Mouse (Mus musculus) frontal cortex, postnatal 25 days (tissue): ENCODE results near the gene Ndufa11.
A peak's percentile ranks its signal among the peaks of the same experiment; 100 is the strongest.

ENCODE experiments used
- DNase-seq, 2 experiments: peaks; one replicate each; pipeline ENCODE4 v3.0.0; 2022; ENCODE audit warnings: low spot score in 2 of 2

The Ndufa11 gene

DNA sequence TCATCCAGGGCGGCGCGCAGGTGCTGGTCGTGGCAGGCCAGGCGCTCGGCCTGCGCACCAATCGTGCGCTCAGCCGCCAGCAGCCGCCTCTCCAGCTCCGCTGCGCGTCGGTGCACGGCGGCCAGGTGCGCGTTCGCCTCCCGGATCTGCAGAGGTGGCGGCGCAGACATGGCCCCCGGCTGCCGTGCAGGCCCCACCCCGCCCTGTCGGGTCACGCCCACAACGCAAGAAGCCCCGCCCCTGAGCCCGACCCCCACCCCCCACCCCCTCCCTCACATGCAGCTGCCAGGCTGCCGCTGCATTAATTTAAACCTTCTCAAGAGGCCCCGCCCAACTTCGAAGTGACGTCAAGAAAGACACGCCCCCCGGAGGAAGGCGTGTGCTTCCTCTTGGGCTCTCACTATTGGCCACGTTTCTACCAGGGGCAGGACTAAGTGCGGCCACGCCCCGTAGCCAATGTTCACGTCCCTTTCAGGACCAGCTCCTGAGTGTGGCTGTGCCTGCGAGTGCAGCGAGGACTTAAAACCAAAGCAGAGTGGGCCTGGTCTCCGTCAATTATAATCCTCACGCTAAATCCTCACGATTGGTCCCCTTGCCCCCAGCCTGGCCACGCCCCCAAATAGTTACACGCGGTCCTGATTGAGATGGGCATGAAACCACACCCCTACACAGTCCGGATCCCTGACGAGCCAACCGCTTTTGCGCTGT, 758 bp upstream of the Ndufa11 start:
- DNase-seq = peak; percentile 93 to 95

DNA sequence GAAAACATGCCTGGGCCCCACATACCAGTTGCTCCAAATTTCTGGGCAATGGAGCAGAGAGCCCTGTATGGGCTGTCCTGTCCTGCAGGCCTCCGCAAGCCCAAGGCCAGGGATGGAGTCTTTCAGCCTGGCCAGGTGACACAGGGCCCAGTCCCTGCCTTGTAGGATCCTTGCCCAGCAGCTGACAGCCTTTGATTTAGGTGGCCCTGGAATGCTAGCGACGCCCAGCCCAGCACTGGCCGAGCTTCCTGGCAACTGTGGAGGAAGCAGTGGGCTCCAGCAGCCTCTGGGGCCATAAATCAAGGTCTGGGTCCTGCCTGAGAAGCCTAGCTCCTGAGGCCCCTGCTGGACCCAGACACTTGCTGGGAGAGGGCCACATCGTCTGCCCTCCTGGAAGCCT, 4.9 kb downstream of the Ndufa11 start:
- no peak for DNase-seq

DNA sequence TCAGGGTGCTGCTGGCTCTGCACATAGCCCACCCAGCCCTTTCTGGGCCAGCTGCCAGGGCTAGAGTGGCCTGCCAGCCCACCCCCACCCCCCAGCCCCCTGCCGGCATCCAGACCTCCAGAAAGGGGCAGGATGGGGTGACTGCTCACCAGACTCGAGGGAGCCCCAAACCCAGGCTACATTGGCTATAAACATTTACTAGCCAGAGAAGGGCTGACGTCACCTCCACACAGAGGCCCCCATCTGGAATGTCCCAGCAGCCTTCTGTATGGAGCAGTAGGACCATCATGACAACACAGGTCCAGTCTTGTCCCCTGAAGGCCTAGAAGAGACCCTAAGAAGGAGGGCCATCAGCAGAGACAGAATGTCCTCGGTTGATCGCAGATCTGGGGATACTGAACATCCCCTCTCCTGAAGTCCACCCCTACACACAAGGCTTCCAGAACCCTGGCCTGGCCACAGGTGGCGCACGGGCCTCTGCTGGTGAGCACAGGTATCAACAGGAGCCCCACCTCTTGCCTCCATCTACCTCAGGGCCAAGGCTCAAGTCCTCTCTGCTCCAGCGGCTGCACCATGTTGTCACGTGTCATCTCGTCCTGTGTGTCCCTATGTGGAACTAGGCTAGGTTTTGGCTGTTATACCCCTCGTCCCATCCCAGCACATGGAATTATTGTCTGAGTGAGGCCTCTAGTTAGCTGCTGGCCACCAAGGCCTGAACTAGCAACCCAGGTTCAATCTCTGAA, 6.0 kb downstream of the Ndufa11 start:
- no peak for DNase-seq

DNA sequence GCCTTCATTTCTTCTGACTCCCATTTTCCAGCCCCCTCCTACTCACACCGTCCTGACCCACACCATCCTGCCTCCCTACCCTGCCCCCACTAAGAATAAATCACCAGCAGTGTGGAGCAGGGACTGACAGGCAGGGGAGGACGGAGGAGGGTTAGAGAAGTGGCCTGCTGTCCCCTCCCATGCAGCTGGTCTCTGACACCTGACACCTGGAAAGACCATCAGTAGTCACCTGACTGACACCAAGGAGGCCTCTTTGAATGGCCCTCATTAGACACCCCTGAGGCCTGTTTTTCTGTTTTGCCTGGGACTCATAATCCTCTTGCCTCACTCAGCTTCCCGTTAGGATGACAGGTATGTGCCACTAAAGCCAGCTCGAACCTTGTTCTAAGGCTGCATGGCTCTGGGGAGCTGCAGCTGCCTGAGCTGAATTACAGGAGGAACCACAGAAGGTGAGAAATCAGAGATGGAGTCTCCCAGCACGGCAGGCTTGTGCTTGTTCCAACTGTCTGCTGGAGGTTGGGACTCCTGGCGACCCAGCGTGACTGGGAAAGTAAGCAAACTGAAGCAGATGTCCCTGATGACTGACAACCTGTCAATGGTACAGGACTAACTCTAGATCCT, 9.6 kb downstream of the Ndufa11 start:
- no peak for DNase-seq

DNA sequence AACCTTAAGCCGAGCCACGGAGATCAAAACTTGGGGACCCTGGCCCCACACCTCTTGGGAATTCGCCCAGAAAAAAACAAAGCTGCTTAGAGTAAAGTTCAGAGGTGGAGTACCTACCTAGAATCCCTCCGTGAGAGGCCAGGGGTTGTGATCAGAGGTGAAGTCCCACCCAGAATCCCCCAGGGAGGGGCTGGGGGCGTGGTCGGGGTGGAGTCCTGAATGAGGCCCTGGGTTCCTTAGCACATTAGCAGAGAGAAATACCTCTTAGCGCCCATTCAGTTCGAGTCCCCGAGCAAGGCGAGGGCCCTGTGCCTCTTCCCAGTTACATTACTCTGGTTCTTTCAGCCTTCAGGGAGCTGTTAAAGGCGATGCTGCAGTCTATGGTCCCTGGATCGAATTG, 10.1 kb downstream of the Ndufa11 start:
- no peak for DNase-seq

DNA sequence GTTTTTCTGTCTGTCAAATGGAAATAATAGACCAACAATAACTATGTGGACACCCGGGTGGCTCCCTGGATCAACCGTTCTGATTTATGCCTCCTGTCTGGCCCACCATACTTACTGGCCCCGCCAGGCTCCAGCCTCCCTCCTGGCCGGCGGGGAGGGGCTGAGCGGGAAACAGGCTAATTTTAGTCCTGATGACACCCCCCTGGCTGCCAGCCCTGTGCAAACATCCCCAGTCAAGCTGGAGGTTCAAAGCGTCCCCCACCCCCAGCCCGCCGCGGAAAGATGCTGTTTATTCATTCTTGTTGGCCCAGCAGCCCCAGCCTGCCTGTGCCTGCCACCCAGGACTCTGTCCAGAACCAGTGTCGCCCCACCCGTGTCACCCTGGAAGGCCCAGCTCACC, 10.6 kb downstream of the Ndufa11 start:
- DNase-seq = no peak

DNA sequence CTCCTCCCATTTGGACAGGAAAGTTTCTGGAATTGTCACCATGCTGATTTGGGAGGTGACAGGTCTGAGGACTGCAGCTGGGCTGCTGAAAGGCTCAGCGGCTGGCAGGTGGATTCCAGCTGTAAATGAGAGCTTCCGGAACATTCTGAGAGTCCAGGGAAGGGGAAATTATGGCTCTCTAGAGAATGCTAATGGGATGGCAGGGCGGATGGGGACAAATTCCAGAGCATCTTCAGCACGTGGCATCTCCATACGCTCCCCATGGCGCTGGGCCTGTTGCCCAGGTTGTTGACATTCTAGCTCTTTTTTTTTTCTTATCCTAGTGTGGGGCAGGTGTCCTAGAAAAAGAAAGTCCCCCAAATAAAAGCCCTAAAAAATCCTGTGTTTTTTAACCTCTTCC, 11.6 kb downstream of the Ndufa11 start:
- no peak for DNase-seq

DNA sequence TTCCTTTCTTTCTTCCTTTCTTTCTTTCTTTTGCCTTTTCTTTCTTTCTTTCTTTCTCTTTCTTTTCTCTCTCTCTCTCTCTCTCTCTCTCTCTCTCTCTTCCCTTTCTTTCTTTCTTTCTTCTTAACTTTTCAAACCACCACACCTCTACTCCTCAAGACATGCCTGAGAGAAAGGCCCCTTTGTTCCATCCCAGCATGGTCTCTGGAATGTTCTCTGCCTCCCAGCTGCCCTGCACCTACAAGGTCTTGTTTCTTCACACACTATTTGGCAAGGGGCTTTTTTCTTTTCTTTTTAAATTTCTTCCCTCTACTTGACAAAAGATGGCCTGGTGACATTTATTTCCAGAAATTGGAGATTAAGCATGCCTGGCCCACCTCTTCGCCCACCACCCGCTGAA, 12.1 kb downstream of the Ndufa11 start:
- no peak for DNase-seq

DNA sequence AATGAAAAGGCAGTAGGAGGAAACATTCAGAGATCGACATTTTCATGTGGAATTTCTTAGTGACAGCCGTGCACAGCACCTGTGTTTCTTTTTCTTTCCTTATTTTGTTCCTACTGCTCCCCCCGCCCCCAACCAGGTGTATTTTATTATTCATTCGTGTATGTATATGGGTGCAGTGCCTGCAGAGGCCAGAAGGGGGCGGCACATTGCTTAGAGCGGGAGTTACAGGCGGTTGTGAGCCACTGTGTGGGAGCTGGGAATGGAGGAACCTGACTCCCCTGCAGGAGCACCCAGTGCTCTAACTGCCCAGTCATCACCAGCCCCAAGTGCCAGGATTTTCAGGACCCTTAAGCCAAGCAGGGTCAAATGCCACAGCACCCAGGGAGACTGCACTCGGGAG, 19.0 kb downstream of the Ndufa11 start:
- DNase-seq = no peak

DNA sequence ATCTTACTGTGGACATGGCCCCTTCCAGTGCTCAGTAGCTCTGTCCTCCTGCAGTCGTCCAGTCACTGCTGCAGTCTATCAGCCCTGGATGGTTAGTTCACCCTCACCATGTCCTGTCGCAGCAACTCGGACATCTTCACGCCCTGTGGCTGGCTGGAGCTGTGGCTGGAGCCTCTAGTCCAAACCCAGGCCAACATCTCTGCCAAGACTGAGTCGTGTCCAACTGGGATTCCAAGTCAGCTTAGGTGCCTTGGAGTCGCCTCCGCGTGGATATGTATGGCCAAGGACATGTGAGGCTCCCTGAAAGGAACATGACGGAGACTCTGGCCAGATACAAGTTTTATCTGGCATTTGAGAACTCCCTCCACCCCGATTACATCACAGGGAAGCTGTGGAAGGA, 20.7 kb downstream of the Ndufa11 start:
- no peak for DNase-seq

DNA sequence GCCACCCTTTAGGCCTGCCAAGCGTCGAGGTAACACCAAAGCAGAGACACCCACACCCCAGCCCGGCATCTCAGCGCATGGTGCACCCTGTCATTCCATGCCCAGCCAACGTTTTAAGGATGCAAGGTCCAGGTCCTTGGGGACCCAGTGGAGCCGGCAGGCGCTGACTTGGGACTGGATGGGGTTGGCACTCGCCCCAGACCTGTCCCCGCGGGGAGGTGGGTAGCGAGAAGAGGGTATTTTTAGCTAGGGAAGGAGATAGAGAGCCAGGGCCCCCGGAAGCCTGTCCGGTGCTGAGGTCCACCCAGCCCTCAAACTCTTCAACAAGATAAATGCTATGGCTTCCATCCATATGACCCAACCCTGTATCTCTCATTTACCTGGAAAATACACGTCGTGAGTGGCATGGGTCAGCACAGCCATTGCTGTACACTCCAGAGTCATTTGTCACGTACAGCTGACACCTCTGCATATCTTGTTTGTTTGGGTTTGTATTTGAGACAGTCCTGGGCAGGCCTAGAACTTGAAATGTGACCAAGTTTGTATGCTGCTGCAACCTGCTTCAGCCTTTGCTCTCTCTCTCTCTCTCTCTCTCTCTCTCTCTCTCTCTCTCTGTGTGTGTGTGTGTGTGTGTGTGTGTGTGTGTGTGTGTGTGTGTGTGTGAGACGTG, 22.7 kb downstream of the Ndufa11 start:
- no peak for DNase-seq

DNA sequence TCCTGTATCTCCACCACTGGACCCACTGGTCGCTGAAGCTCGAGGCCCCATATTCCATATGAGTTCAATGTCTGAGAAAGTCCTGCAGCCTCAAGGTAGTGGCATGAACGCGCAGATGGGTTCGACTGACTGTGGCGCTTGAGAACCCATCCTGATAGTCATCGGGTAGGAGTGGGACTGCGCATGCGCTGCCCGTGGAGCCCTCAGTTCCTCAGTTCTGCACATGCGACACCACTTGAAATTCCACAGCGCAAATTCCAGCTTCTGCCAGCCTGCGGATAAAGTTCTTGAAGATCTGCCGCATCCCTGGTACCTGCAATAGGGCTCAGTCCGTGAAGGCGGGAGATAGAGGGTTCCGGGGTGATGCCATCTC, 23.2 kb downstream of the Ndufa11 start:
- DNase-seq = no peak

DNA sequence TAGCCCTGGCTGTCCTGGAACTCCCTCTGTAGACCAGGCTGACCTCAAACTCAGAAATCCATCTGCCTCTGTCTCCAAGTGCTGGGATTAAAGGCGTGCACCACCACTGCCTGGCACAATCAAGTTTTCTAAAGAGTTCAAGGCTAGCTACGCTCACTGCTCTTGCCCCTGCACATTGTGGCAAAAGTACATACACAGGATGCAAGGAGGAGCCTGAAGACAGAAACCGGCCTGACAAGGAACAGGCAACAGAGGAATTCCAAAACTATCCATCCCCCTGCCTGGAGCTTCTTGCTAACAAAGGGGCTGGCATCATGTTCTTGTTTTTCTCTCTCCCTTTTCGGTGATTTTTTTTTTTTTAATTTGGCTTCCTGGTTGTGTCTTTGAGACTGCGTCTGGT, 26.6 kb downstream of the Ndufa11 start:
- no peak for DNase-seq

DNA sequence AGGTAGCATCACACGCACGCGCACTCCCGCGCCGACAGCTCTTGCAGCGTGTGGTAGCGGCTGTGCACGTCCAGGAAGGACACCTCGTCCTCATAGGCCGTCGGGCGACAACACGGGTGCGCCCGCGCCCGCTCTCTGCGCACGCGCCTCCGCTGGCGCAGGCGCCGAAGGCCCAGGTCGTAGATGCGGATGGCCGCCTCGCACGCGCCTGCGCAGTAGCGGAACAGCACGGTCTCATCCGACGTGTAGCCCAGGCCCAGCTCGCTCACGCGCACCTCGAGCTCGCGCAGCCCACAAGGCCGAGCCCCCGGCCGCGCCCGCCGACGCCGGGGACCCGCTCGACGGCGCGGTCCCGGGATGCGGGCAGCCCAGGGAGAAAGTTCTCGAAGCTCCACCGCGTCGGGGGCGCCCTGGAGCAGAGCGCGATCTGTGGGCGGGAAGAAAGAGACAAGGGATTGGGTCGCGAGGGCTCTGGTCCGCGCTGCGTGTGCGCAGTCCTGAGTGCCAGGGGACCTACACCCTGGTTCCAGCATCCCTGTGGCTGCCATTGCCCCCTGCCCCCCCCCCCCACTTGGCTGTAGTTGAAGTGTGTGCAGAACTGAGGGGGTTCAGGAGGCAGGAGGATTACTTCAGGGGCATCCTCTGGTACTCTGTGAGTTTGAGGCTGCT, 34.0 kb downstream of the Ndufa11 start:
- no peak for DNase-seq

DNA sequence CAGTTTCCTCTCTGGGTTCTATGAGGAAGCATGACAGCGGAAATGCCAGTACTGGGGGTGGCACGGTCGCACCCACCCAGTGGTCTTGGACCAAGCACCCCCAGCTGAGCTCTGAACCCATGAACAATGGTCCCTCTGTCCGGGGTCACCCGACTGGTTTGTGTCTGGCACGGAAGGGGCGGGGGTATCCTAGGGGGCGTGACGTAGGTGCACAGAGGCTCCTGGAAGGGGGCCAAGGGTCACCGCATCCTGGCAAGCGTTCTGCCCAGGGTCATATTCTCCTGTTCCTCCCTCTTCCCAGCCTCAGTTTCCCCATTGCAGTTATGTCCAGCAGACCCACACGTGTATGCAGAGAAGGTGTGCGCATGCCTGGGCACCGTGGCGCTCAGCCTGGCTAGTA, 35.9 kb downstream of the Ndufa11 start:
- DNase-seq = no peak

DNA sequence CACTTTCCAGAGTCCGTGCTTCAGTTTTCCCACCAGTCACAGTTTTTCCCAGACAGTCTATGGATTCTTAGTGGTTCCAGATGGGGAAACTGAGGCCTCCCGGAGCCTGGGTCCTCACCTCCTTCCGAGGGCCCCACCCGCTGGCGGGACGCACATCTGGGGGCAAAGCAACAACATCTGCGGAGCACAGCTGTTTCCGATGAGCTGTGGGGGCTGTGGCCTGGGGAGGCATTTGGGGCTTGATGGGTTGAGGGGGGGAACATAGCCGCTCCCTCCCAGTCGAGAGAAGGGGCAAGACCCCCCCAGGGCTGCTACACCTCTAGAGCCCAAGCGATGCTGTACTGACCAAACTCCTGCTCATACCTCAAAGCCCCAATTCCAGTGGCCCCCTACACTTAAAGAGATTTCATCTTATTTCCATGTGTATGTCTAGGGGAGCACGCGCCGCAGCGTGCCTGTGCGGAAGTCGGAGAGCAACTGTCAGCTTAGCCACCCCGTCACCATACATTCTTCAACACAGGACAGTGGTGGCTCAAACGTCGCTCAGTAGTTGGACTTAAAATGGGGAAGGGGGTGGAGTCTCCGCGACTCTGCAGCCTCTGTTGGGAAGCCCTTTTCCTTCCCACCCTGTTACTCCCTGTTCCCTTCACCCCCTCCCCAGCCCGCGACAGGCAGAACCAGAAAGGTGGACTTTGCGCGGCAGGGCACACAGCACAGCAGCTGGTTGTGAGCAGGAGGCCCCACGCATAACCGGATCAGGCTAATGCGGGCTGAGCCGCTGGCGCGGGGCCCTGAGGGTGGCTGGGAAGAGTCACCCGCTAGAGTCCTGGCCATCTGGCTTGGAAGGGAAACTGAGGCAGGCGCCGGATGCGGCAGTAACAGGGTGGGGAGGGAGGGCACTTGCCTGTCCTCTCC, 37.0 kb downstream of the Ndufa11 start:
- no peak for DNase-seq

DNA sequence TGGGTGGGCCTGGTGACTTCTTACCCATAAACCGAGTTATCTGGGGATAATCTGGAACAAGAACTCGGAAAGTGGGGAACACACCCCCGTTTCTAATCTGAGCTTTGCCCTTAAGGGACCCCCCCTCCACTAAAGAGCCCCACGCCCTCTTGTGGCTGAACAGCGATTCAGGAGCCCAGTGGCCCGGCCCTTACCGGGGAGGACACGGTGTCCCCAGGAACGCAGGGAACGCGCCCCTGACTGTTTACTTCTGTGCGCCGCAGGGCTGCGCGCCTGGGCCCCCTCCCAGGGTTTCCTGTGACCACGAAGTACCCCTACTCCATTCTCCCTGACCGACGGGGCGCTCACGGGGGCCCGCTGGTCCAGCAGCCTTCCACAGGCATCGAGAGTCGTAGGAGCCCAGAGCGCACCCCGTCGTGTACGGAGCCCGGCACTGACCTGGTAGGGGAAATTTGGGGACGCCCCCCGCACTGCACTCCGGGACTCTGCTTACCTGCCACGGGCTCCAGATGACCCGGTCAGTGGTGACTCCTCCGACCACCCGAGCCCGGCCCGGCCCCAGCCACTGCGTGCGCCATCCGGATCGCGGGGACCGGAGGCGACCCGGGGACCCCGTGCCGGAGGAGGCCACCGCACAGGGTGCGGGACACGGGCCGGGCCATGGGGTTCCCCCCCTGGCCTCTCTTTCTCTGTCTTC, 39.3 kb downstream of the Ndufa11 start:
- no peak for DNase-seq

DNA sequence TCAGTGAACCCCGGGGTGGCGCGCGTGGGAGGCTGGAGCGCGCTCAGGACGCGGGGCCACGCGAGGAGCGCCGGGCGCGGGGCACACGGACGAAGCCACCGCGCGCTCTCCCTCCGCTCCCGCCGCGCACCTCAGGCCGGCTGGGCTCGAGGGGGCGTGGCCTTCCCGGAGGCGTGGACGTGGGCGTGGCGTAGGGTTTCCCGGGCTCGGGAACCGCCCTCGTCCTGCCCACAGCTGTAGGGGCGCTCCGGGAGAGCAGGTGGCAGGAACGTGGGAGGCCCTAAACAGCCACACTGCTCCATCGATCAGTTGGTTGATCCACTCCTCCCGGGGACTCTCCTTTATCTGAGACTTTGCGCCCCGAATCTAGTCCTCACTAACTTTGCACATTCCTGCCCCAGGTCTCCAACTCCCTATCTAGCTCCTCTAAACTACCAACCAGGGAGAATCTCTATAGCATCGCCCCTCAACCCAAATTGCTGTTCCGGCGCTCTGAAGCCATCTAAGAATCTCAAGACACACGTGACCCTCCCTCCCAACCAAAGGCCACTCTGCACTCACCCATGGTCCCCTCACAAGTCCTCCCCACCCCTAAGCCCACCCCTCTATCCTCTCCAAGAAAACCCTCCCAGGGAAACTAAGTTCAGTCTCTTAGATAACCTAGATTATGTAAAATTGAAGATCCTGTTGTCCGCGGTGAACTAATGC, 40.0 kb downstream of the Ndufa11 start, which contains the start of gene Nrtn:
Nrtn (minus strand) TSS at position 115 of the 708 bp plus-strand sequence.
- DNase-seq = peak in 1 of 2 experiments; percentile 54

DNA sequence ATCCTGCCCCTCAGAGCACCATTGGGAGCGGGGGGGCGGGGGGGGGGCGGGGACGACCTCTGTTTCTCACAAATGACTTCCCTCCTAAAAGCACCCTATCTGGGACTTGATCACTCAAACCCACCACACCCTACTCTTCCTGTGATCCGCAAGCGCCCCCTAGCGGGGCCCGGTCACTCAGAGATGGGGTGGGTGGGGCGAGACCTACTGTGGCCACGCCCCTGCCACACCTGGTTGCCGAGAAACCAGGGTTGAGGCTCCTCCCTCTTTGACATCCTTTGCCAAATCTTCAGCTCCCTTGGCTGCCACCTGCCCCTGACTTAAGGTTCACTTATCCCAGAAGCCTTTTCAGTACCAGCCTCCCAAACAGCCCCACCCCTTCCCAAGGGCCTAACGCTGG, 40.6 kb downstream of the Ndufa11 start:
- peak in 1 of 2 experiments; percentile 59 for DNase-seq

DNA sequence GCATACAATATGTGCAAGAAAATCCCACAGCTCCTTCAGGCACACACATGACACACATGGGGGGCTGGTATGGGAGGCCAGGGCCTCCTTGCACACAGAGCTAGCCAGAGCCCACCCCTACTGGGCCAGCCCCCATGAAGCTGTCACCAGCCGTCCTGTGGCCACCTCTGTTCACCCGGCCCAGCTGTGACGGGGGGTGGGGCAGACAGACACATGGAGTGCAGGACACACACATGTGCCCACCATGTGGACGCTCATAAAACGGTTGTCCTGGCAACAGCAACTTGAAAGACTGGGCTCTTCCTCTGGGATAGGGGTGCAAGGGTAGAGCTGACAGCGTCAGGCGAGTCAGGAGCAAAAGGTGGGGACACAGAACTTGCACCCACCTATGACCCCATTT, 41.7 kb downstream of the Ndufa11 start:
- no peak for DNase-seq
